In the genomic region with DNA sequence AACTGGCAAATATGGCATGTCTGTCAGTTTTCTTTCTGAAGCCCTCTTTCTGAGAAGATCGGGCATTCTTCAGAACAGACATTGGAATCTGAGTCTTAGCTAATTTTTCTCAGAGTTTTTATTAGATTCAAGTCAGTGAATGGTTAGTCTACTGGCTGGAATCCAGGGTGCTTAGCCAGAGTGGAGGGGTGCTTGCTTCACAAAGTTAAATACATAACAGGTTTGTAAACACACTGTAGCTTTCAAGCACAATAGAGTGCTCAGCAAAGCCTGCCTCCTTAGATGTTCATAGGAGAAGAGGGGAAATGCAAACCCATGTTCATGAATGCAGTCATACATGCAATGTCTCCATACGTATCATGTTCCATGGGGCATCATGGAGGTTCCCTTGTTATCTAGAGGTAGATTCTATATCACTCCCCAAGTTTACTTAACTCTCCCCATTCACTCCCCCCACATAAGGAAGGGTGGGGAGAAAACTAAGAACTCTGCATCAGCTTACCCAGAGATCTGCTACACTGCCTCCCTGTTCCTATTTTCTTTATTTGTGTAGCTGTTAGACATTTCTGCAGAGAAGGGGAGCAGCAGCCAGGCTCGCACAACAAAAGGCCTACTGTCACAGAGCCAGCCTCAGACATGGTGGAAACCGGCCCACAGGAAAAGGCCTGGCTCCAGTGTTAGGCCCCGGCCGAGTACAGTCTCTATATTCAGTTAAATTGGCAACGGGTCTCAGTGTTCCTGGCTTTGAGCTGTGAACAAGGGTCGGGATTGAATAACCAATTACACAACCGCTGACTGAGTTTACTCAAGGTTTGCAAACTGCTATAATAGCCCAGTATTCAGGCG, we compare ENCODE assay signal across 9 mouse cellular contexts.
DNase-seq lines count a peak whose midpoint lies in the region; ATAC-seq and TF ChIP-seq lines count a peak whose summit lies in the region.
"Had no signal": no experiment of that assay in that cellular context is flagged by ENCODE, and none has a peak within 500 bp of the region (broad histone marks: within the 10 kb centered on the region; RNA-seq: fewer than 3 reads in every experiment).

No protein-coding gene starts in this region.

- no peaks in the 10 kb centered on the region for H3K9me3 ChIP-seq in intestine, embryonic 16.5 days (ENCODE audit: control insufficient read depth, low read length)
- no peaks in the 10 kb centered on the region for H3K9me3 ChIP-seq in midbrain, embryonic 11.5 days (ENCODE audit: control insufficient read depth, low read length)

- intact Hi-C loops in gastrocnemius, postnatal 14 days (cut with DNase I; ENCODE audit: low total_unique reads) = no loop called here
- intact Hi-C loops in left cerebral cortex, postnatal 14 days (cut with DNase I) = no loop called here

- peak; percentile 59; the same call in 1 of the 2 replicates for ATAC-seq in intestine, embryonic 16.5 days
- ATAC-seq in midbrain, embryonic 11.5 days (ENCODE audit: low FRiP score) = peak; percentile 14; the same call in 1 of the 2 replicates

- H3K4me3 ChIP-seq in intestine, embryonic 16.5 days (ENCODE audit: low read length) = no peak overlapping the region
- H3K4me3 ChIP-seq in midbrain, embryonic 11.5 days (ENCODE audit: low read depth, low read length) = no peak overlapping the region

- DNase-seq in brain, embryonic 14.5 days (ENCODE audit: low read depth) = peak; percentile 96
- peak; percentile 20 for DNase-seq in embryo, embryonic 9.5 days (ENCODE audit: extremely low spot score)
- peak; percentile 68 for DNase-seq in gastrocnemius, postnatal 14 days
- peak; percentile 72 to 89 for DNase-seq in left cerebral cortex, postnatal 14 days (ENCODE audit: low spot score in 2 of 2)
- DNase-seq in midbrain, embryonic 11.5 days (ENCODE audit: low spot score, missing footprints) = peak; percentile 51
- peak; percentile 28 for DNase-seq in testis, postnatal 14 days (ENCODE audit: low spot score)
- DNase-seq in spleen, adult 18-20 months = no peak

- no peak overlapping the region for H3K9ac ChIP-seq in intestine, embryonic 16.5 days (ENCODE audit: low read depth, low read length)
- no peak overlapping the region for H3K9ac ChIP-seq in midbrain, embryonic 11.5 days (ENCODE audit: low read length)

- WGBS in intestine, embryonic 16.5 days = 56% methylated on average over 10 of the region's 10 CpGs
- WGBS in midbrain, embryonic 11.5 days = 75% methylated on average over 10 of the region's 10 CpGs

- no peaks in the 10 kb centered on the region for H3K36me3 ChIP-seq in intestine, embryonic 16.5 days (ENCODE audit: control insufficient read depth, insufficient read depth, low read length)
- no peaks in the 10 kb centered on the region for H3K36me3 ChIP-seq in midbrain, embryonic 11.5 days (ENCODE audit: control insufficient read depth, insufficient read depth, low read length)

- TF ChIP-seq POLR2A in brain, embryonic 14.5 days (IDR thresholded peaks at IDR 0.05; ENCODE audit: borderline replicate concordance, extremely low read depth, insufficient read depth, insufficient read length, poor library complexity, severe bottlenecking) = no peak

- peaks cover 6% of the 10 kb centered on the region for H3K4me1 ChIP-seq in intestine, embryonic 16.5 days (ENCODE audit: control insufficient read depth, insufficient read depth, low read length)
- H3K4me1 ChIP-seq in midbrain, embryonic 11.5 days (ENCODE audit: control insufficient read depth, insufficient read depth, low read length) = no peaks in the 10 kb centered on the region

- H3K27ac ChIP-seq in intestine, embryonic 16.5 days (ENCODE audit: low read length) = no peak overlapping the region
- no peak overlapping the region for H3K27ac ChIP-seq in midbrain, embryonic 11.5 days (ENCODE audit: low read depth, low read length)
- H3K27ac ChIP-seq: macrophage had no signal

- H3K27me3 ChIP-seq in intestine, embryonic 16.5 days (replicated peaks; ENCODE audit: control insufficient read depth, insufficient read depth, low read length) = no peaks in the 10 kb centered on the region
- H3K27me3 ChIP-seq in midbrain, embryonic 11.5 days (ENCODE audit: control insufficient read depth, insufficient read depth, low read length) = no peaks in the 10 kb centered on the region

- H3K4me2 ChIP-seq in intestine, embryonic 16.5 days (ENCODE audit: low read depth, low read length) = no peak overlapping the region
- no peak overlapping the region for H3K4me2 ChIP-seq in midbrain, embryonic 11.5 days

- TF ChIP-seq CTCF in brain, embryonic 14.5 days (IDR thresholded peaks at IDR 0.05; ENCODE audit: borderline replicate concordance, extremely low read depth, insufficient read depth, insufficient read length) = no peak

Comparison
In these comparisons a context has a peak if more than half of its experiments do, and no peak if none do; other contexts are left out.
1. DNase-seq: peak in brain, embryonic 14.5 days (single experiment), embryo, embryonic 9.5 days (single experiment), gastrocnemius, postnatal 14 days (single experiment), left cerebral cortex, postnatal 14 days (2 of 2), midbrain, embryonic 11.5 days (single experiment) and testis, postnatal 14 days (single experiment); none in spleen, adult 18-20 months (0 of 2).